Mouse (Mus musculus) kidney, embryonic 14.5 days (tissue): ENCODE results near the gene Mllt6. TPM values are rescaled to one million over a fixed set of nuclear protein-coding genes. Genes with fewer than 3 reads are reported as not detected.

Experiments
- ATAC-seq: fragments of 200-750 bp; cut with Nextera tagmentation; 2 replicates; pipeline ENCODE4 v1.8.0; 2017; ENCODE audit warnings: moderate number of reproducible peaks, mild to moderate bottlenecking, moderate TSS enrichment, moderate library complexity; ENCODE audit not compliant: low FRiP score, low TSS enrichment
- H3K27ac ChIP-seq: fragments of 300-500 bp; sonication (generic); 2 replicates; pipeline ENCODE4 v1.5.1; 2014; ENCODE audit warnings: low read depth, mild to moderate bottlenecking, low read length, moderate library complexity, mixed read lengths
- H3K27me3 ChIP-seq: fragments of 300-500 bp; sonication (generic); 2 replicates; pipeline ENCODE4 v1.6.1; 2014; ENCODE audit warnings: mild to moderate bottlenecking, low read length; ENCODE audit not compliant: control insufficient read depth, insufficient read depth
- H3K36me3 ChIP-seq: fragments of 300-500 bp; sonication (generic); 2 replicates; pipeline ENCODE4 v1.6.1; 2014; ENCODE audit warnings: low read length, mixed read lengths; ENCODE audit not compliant: control insufficient read depth, insufficient read depth
- H3K4me1 ChIP-seq: fragments of 300-500 bp; sonication (generic); 2 replicates; pipeline ENCODE4 v1.6.1; 2014; ENCODE audit warnings: low read length, mixed read lengths; ENCODE audit not compliant: control insufficient read depth, insufficient read depth
- H3K4me2 ChIP-seq: fragments of 300-500 bp; sonication (generic); replicated peaks from 2 replicates; pipeline ENCODE4 v1.6.1; 2014; ENCODE audit warnings: low read depth, mild to moderate bottlenecking, low read length
- H3K4me3 ChIP-seq: fragments of 300-500 bp; sonication (generic); 2 replicates; pipeline ENCODE4 v1.5.1; 2014; ENCODE audit warnings: mild to moderate bottlenecking, low read length
- H3K9ac ChIP-seq: fragments of 300-500 bp; sonication (generic); 2 replicates; pipeline ENCODE4 v1.6.1; 2014; ENCODE audit warnings: low read depth, mild to moderate bottlenecking, low read length, moderate library complexity
- H3K9me3 ChIP-seq: fragments of 300-500 bp; sonication (generic); 2 replicates; pipeline ENCODE4 v1.6.1; 2016; ENCODE audit warnings: low read length; ENCODE audit not compliant: control insufficient read depth
- WGBS: fragments of 180-500 bp; shearing (Covaris S2); extraction: QIAGEN DNeasy Blood & Tissue Kit; methylation state at CpG from one replicate; pipeline ENCODE4 v1.1.7; 2014; 5-methylcytosine and 5-hydroxymethylcytosine counted together
- polyA plus RNA-seq: library from polyadenylated mRNA; unstranded; fragments of >200 nt; fragmentation: Nextera tagmentation; extraction: Ambion mirVana; gene quantifications from 2 replicates; pipeline ENCODE4 v1.2.1, GENCODE M21; 2014

The Mllt6 gene
- polyA plus RNA-seq, 1 experiment from 2014 or later, result 5.7 TPM

GRCm38 (mm10) chr11:97661648-97662133 is 1.5 kb upstream of the Mllt6 start:
- Histone ChIP-seq H3K4me3 (peak overlapping the region; percentile 90), H3K9me3 (no peaks in the 10 kb centered on the region), H3K27me3 (peaks cover 2% of the 10 kb centered on the region; the same call in 1 of the 2 replicates), H3K27ac (peak overlapping the region; percentile 91), H3K9ac (peak overlapping the region; percentile 74), H3K4me1 (peaks cover 45% of the 10 kb centered on the region), H3K36me3 (peaks cover 14% of the 10 kb centered on the region; the same call in 1 of the 2 replicates), H3K4me2 (peak overlapping the region; percentile 89)
- 0% methylated on average over 17 of the region's 20 CpGs for WGBS
- no peak for ATAC-seq

GRCm38 (mm10) chr11:97662207-97662892 is 864 bp upstream of the Mllt6 start:
- no peak for ATAC-seq
- Histone ChIP-seq H3K4me2 (peak overlapping the region; percentile 89), H3K4me3 (peak overlapping the region; percentile 90), H3K9me3 (no peaks in the 10 kb centered on the region), H3K9ac (peak overlapping the region; percentile 92), H3K4me1 (peaks cover 40% of the 10 kb centered on the region), H3K36me3 (peaks cover 20% of the 10 kb centered on the region; the same call in 1 of the 2 replicates), H3K27ac (peak overlapping the region; percentile 91), H3K27me3 (peaks cover 2% of the 10 kb centered on the region; the same call in 1 of the 2 replicates)
- 1% methylated on average over 21 of the region's 21 CpGs for WGBS

GRCm38 (mm10) chr11:97663528-97664338 is 519 bp downstream of the Mllt6 start:
- Histone ChIP-seq H3K27me3 (peaks cover 2% of the 10 kb centered on the region; the same call in 1 of the 2 replicates), H3K9me3 (no peaks in the 10 kb centered on the region), H3K27ac (peak overlapping the region; percentile 91), H3K4me3 (peak overlapping the region; percentile 90), H3K36me3 (peaks cover 30% of the 10 kb centered on the region), H3K4me1 (peaks cover 43% of the 10 kb centered on the region), H3K9ac (peak overlapping the region; percentile 92), H3K4me2 (peak overlapping the region; percentile 89)
- peak; percentile 45; the same call in 1 of the 2 replicates for ATAC-seq
- 0% methylated on average over 26 of the region's 57 CpGs for WGBS

GRCm38 (mm10) chr11:97664339-97664665 is 1.1 kb downstream of the Mllt6 start:
- H3K27ac ChIP-seq, result peak overlapping the region; percentile 91; the same call in 1 of the 2 replicates
- no peak for ATAC-seq
- H3K9ac ChIP-seq, result peak overlapping the region; percentile 92
- peak overlapping the region; percentile 90 for H3K4me3 ChIP-seq
- H3K36me3 ChIP-seq, result peaks cover 36% of the 10 kb centered on the region
- H3K9me3 ChIP-seq, result no peaks in the 10 kb centered on the region
- peaks cover 2% of the 10 kb centered on the region; the same call in 1 of the 2 replicates for H3K27me3 ChIP-seq
- H3K4me1 ChIP-seq, result peaks cover 46% of the 10 kb centered on the region
- peak overlapping the region; percentile 89 for H3K4me2 ChIP-seq
- WGBS, result 2% methylated on average over 6 of the region's 8 CpGs

GRCm38 (mm10) chr11:97664771-97665240 is 1.6 kb downstream of the Mllt6 start:
- Histone ChIP-seq H3K27me3 (peaks cover 2% of the 10 kb centered on the region; the same call in 1 of the 2 replicates), H3K9me3 (no peaks in the 10 kb centered on the region), H3K36me3 (peaks cover 40% of the 10 kb centered on the region), H3K4me2 (peak overlapping the region; percentile 89), H3K4me3 (peak overlapping the region; percentile 90), H3K9ac (peak overlapping the region; percentile 92), H3K4me1 (peaks cover 46% of the 10 kb centered on the region), H3K27ac (no peak overlapping the region)
- no peak for ATAC-seq
- WGBS, result 31% methylated on average over 6 of the region's 6 CpGs

- Histone ChIP-seq H3K4me2 (no peak overlapping the region), H3K27ac (no peak overlapping the region), H3K36me3 (peaks cover 46% of the 10 kb centered on the region), H3K4me1 (peaks cover 52% of the 10 kb centered on the region), H3K27me3 (peaks cover 2% of the 10 kb centered on the region; the same call in 1 of the 2 replicates), H3K9ac (no peak overlapping the region), H3K9me3 (no peaks in the 10 kb centered on the region), H3K4me3 (no peak overlapping the region)
- no peak for ATAC-seq
- 89% methylated on average over 13 of the region's 13 CpGs for WGBS
These were observed 2.2 kb downstream of the Mllt6 start for GRCm38 (mm10) chr11:97665431-97665830.

GRCm38 (mm10) chr11:97666221-97666620 is 3.0 kb downstream of the Mllt6 start:
- WGBS, result 95% methylated on average over 7 of the region's 7 CpGs
- Histone ChIP-seq H3K9ac (no peak overlapping the region), H3K4me3 (no peak overlapping the region), H3K27ac (no peak overlapping the region), H3K27me3 (peaks cover 2% of the 10 kb centered on the region; the same call in 1 of the 2 replicates), H3K9me3 (no peaks in the 10 kb centered on the region), H3K4me2 (no peak overlapping the region), H3K4me1 (peaks cover 50% of the 10 kb centered on the region), H3K36me3 (peaks cover 53% of the 10 kb centered on the region)
- no peak for ATAC-seq

GRCm38 (mm10) chr11:97666794-97667193 is 3.6 kb downstream of the Mllt6 start:
- H3K36me3 ChIP-seq, result peaks cover 59% of the 10 kb centered on the region
- no peak overlapping the region for H3K9ac ChIP-seq
- no peak for ATAC-seq
- WGBS, result 94% methylated on average over 15 of the region's 15 CpGs
- H3K9me3 ChIP-seq, result no peaks in the 10 kb centered on the region
- no peak overlapping the region for H3K4me2 ChIP-seq
- no peak overlapping the region for H3K4me3 ChIP-seq
- no peak overlapping the region for H3K27ac ChIP-seq
- no peaks in the 10 kb centered on the region; the same call in 1 of the 2 replicates for H3K27me3 ChIP-seq
- peaks cover 45% of the 10 kb centered on the region for H3K4me1 ChIP-seq
